In genomic region chr16:44526689-44527088, GRCm38 (mm10) we compare ENCODE assay signal across 8 mouse cellular contexts. TPM values are rescaled to one million over a fixed set of nuclear protein-coding genes. Genes with fewer than 3 reads are reported as not detected.
DNase-seq lines count a peak whose midpoint lies in the region; ATAC-seq and TF ChIP-seq lines count a peak whose summit lies in the region.

No protein-coding gene starts in this region.

- no peak for TF ChIP-seq CTCF in brain, embryonic 14.5 days (IDR thresholded peaks at IDR 0.05; ENCODE audit: borderline replicate concordance, extremely low read depth, insufficient read depth, insufficient read length)
- TF ChIP-seq CTCF in liver, postnatal 0 days (IDR thresholded peaks at IDR 0.05; ENCODE audit: low read depth) = no peak

- no peaks in the 10 kb centered on the region for H3K9me3 ChIP-seq in heart, embryonic 12.5 days (replicated peaks)
- no peaks in the 10 kb centered on the region for H3K9me3 ChIP-seq in heart, embryonic 10.5 days
- no peaks in the 10 kb centered on the region for H3K9me3 ChIP-seq in embryonic facial prominence, embryonic 14.5 days (ENCODE audit: control insufficient read depth, low read length)
- no peaks in the 10 kb centered on the region for H3K9me3 ChIP-seq in limb, embryonic 14.5 days (ENCODE audit: control insufficient read depth, low read length)
- no peaks in the 10 kb centered on the region for H3K9me3 ChIP-seq in liver, postnatal 0 days (ENCODE audit: low read length)

- H3K27ac ChIP-seq in heart, embryonic 12.5 days (ENCODE audit: poor library complexity, severe bottlenecking) = no peak overlapping the region
- no peak overlapping the region for H3K27ac ChIP-seq in heart, embryonic 10.5 days
- peak overlapping the region; percentile 78 for H3K27ac ChIP-seq in embryonic facial prominence, embryonic 14.5 days (replicated peaks; ENCODE audit: low read depth, low read length)
- H3K27ac ChIP-seq in limb, embryonic 14.5 days (replicated peaks; ENCODE audit: low read depth, low read length) = peak overlapping the region; percentile 70; the same call in 1 of the 2 replicates
- no peak overlapping the region for H3K27ac ChIP-seq in liver, postnatal 0 days (ENCODE audit: low read depth)

- TF ChIP-seq EP300 in liver, postnatal 0 days (IDR thresholded peaks at IDR 0.05; ENCODE audit: low read depth) = no peak

- 18% methylated on average over 12 of the region's 12 CpGs for WGBS in heart, embryonic 12.5 days
- WGBS in heart, embryonic 10.5 days = 17% methylated on average over 12 of the region's 12 CpGs
- 16% methylated on average over 12 of the region's 12 CpGs for WGBS in embryonic facial prominence, embryonic 14.5 days
- 30% methylated on average over 12 of the region's 12 CpGs for WGBS in limb, embryonic 14.5 days
- WGBS in liver, postnatal 0 days (ENCODE audit: insufficient replicate concordance) = 59% methylated on average over 12 of the region's 12 CpGs

- DNase-seq in heart, embryonic 10.5 days (ENCODE audit: low spot score) = no peak
- DNase-seq in brain, embryonic 14.5 days (ENCODE audit: low read depth) = peak; percentile 88
- DNase-seq in embryonic facial prominence, embryonic 14.5 days (ENCODE audit: low spot score) = peak; percentile 85
- DNase-seq in limb, embryonic 14.5 days (ENCODE audit: low spot score) = no peak
- DNase-seq in liver, postnatal 0 days = no peak
- DNase-seq in ovary, postnatal 10 days (ENCODE audit: low spot score) = no peak
- DNase-seq in left cerebral cortex, adult 8-10 months (ENCODE audit: low spot score in 2 of 2) = no peak

- no peak for ATAC-seq in heart, embryonic 12.5 days (ENCODE audit: insufficient number of reproducible peaks, low FRiP score)
- ATAC-seq in embryonic facial prominence, embryonic 14.5 days (ENCODE audit: low read depth) = peak; percentile 58
- ATAC-seq in limb, embryonic 14.5 days (ENCODE audit: low FRiP score, low read depth) = no peak
- ATAC-seq in liver, postnatal 0 days = no peak

- H3K36me3 ChIP-seq in heart, embryonic 12.5 days = no peaks in the 10 kb centered on the region
- H3K36me3 ChIP-seq in heart, embryonic 10.5 days = no peaks in the 10 kb centered on the region
- H3K36me3 ChIP-seq in embryonic facial prominence, embryonic 14.5 days (ENCODE audit: control insufficient read depth, insufficient read depth, low read length) = no peaks in the 10 kb centered on the region
- peaks cover 24% of the 10 kb centered on the region for H3K36me3 ChIP-seq in limb, embryonic 14.5 days (ENCODE audit: control insufficient read depth, insufficient read depth, low read length)
- H3K36me3 ChIP-seq in liver, postnatal 0 days (replicated peaks; ENCODE audit: insufficient read depth, low read length) = no peaks in the 10 kb centered on the region

- peak overlapping the region; percentile 33 for H3K4me2 ChIP-seq in heart, embryonic 12.5 days
- H3K4me2 ChIP-seq in embryonic facial prominence, embryonic 14.5 days (ENCODE audit: low read depth, low read length) = peak overlapping the region; percentile 31; the same call in 1 of the 2 replicates
- peak overlapping the region; percentile 19 for H3K4me2 ChIP-seq in limb, embryonic 14.5 days (replicated peaks; ENCODE audit: low read depth, low read length, severe bottlenecking)
- H3K4me2 ChIP-seq in liver, postnatal 0 days (ENCODE audit: low read depth, low read length) = no peak overlapping the region

- no peak overlapping the region for H3K9ac ChIP-seq in heart, embryonic 12.5 days
- H3K9ac ChIP-seq in embryonic facial prominence, embryonic 14.5 days (ENCODE audit: low read depth, low read length) = no peak overlapping the region
- H3K9ac ChIP-seq in limb, embryonic 14.5 days (ENCODE audit: low read depth, low read length, severe bottlenecking) = no peak overlapping the region; the same call in 1 of the 2 replicates
- H3K9ac ChIP-seq in liver, postnatal 0 days (replicated peaks) = no peak overlapping the region

- H3K27me3 ChIP-seq in heart, embryonic 12.5 days (replicated peaks) = no peaks in the 10 kb centered on the region
- H3K27me3 ChIP-seq in heart, embryonic 10.5 days (ENCODE audit: insufficient read depth, poor library complexity, severe bottlenecking) = no peaks in the 10 kb centered on the region
- H3K27me3 ChIP-seq in embryonic facial prominence, embryonic 14.5 days (replicated peaks; ENCODE audit: control insufficient read depth, insufficient read depth, low read length) = no peaks in the 10 kb centered on the region
- H3K27me3 ChIP-seq in limb, embryonic 14.5 days (ENCODE audit: control insufficient read depth, insufficient read depth, low read length) = no peaks in the 10 kb centered on the region
- no peaks in the 10 kb centered on the region; the same call in 1 of the 2 replicates for H3K27me3 ChIP-seq in liver, postnatal 0 days (ENCODE audit: insufficient read depth, low read length)

- no peak for TF ChIP-seq POLR2A in brain, embryonic 14.5 days (IDR thresholded peaks at IDR 0.05; ENCODE audit: borderline replicate concordance, extremely low read depth, insufficient read depth, insufficient read length, poor library complexity, severe bottlenecking)
- TF ChIP-seq POLR2A in limb, embryonic 14.5 days (IDR thresholded peaks at IDR 0.05; ENCODE audit: borderline replicate concordance, extremely low read depth, insufficient read depth, insufficient read length) = no peak

- peaks cover 37% of the 10 kb centered on the region for H3K4me1 ChIP-seq in heart, embryonic 12.5 days (replicated peaks)
- H3K4me1 ChIP-seq in heart, embryonic 10.5 days = peaks cover 34% of the 10 kb centered on the region
- H3K4me1 ChIP-seq in embryonic facial prominence, embryonic 14.5 days (ENCODE audit: control insufficient read depth, insufficient read depth, low read length) = peaks cover 50% of the 10 kb centered on the region
- H3K4me1 ChIP-seq in limb, embryonic 14.5 days (ENCODE audit: control insufficient read depth, insufficient read depth, low read length) = peaks cover 54% of the 10 kb centered on the region
- H3K4me1 ChIP-seq in liver, postnatal 0 days (ENCODE audit: insufficient read depth) = no peaks in the 10 kb centered on the region

- no peak overlapping the region for H3K4me3 ChIP-seq in heart, embryonic 12.5 days
- H3K4me3 ChIP-seq in heart, embryonic 10.5 days = no peak overlapping the region
- H3K4me3 ChIP-seq in embryonic facial prominence, embryonic 14.5 days (ENCODE audit: low read depth, low read length) = no peak overlapping the region
- no peak overlapping the region for H3K4me3 ChIP-seq in limb, embryonic 14.5 days (replicated peaks; ENCODE audit: low read length)
- no peak overlapping the region for H3K4me3 ChIP-seq in liver, postnatal 0 days (ENCODE audit: low read depth, low read length)

RNA-seq across cellular contexts. Expression of gene Boc, which starts 32.0 kb away (rescaled TPM):
- 7.9 and 9.3 TPM in 2 replicates for polyA plus RNA-seq in heart, embryonic 12.5 days (2016; fragmentation: Nextera tagmentation; extraction: Ambion mirVana)
- polyA plus RNA-seq in heart, embryonic 10.5 days (2016; fragmentation: Nextera tagmentation; extraction: Ambion mirVana) = 5.4 and 8.7 TPM in 2 replicates
- polyA plus RNA-seq in brain, embryonic 14.5 days (2012; rRNA removed) = 20.2 and 20.5 TPM in 2 replicates
- 34.8 and 43.6 TPM in 2 replicates for polyA plus RNA-seq in embryonic facial prominence, embryonic 14.5 days (2014; fragmentation: Nextera tagmentation; extraction: Ambion mirVana)
- polyA plus RNA-seq in limb, embryonic 14.5 days (2012; rRNA removed) = 91.4 and 121 TPM in 2 replicates
- polyA plus RNA-seq in limb, embryonic 14.5 days (2014; fragmentation: Nextera tagmentation; extraction: Ambion mirVana) = 59.8 and 72.3 TPM in 2 replicates
- 0.14 and 0.17 TPM in 2 replicates for polyA plus RNA-seq in liver, postnatal 0 days (2015; fragmentation: Nextera tagmentation; extraction: Ambion mirVana)
- 10 to 100 TPM; 13.9 to 16.8 (median 15.3) TPM for total RNA-seq in left cerebral cortex, adult 8-10 months (2022)

Comparison
In these comparisons a context has a peak if more than half of its experiments do, and no peak if none do; other contexts are left out.
1. H3K27ac ChIP-seq: peak in embryonic facial prominence, embryonic 14.5 days (single experiment) and limb, embryonic 14.5 days (single experiment); none in heart, embryonic 12.5 days (single experiment), heart, embryonic 10.5 days (single experiment) and liver, postnatal 0 days (single experiment).
2. DNase-seq: peak in brain, embryonic 14.5 days (single experiment) and embryonic facial prominence, embryonic 14.5 days (single experiment); none in heart, embryonic 10.5 days (single experiment), limb, embryonic 14.5 days (single experiment), liver, postnatal 0 days (single experiment), ovary, postnatal 10 days (single experiment) and left cerebral cortex, adult 8-10 months (0 of 2).